Mouse (Mus musculus): Measurements from ENCODE around the gene Syncrip. TPM values are rescaled to one million over a fixed set of nuclear protein-coding genes. Genes with fewer than 3 reads are reported as not detected.
A peak's percentile ranks its signal among the peaks of the same experiment; 100 is the strongest.

The Syncrip gene
- total and polyA plus RNA-seq, 3 experiments = 125 to 162 (median 153) TPM

DNA sequence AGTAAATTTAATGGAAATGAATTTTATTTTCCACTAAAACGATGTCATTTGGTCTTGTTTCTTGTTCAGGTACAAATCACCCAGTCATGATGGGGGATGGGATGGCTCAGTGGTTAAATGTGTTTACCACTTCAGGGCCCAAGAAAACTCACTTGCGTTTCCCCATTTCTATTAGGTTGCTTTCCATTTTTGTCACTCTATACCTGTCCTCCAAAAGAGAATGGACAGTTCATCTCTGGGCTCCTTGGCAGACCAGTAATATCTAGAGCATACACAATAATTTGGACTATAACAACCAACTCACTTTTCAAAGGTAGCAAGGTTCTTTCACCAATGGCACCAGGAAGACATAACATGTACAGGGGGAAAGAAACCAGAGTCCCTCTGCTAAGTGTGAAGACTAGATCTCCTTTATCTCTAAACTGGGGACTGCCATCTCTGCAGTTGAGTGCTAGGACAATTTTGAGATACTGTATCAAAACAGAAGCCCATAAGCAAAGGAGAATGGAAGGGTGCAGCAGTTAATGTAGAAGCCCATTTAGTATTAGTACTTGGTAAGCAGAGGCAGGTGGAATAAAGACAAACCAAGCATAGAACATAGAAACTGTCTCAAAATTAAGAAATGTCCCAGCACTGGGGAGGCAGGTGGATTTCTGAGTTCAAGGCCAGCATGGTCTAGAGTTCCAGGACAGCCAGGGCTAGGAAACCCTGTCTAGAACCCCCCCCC is 37.9 kb upstream of the Syncrip start (continued):
- TF ChIP-seq MYB (IDR thresholded peaks at IDR 0.05; ENCODE audit: low read depth, low read length) = peak; percentile 46; the same call in 1 of the 2 replicates
- no peak for TF ChIP-seq GABPA (IDR thresholded peaks at IDR 0.05; ENCODE audit: low read depth, low read length)
- TF ChIP-seq ZNF384 (IDR thresholded peaks at IDR 0.05; ENCODE audit: low read depth, low read length) = no peak
- no peak for TF ChIP-seq RCOR1 (IDR thresholded peaks at IDR 0.05; ENCODE audit: low read depth, low read length)
- peak; percentile 48 for TF ChIP-seq E2F4 (IDR thresholded peaks at IDR 0.05; ENCODE audit: borderline replicate concordance, low read depth, low read length)
- TF ChIP-seq GATA1 (IDR thresholded peaks at IDR 0.05; ENCODE audit: low read depth, low read length) = 0 out of 2 replicates have a peak, but pooled peaks have one; percentile 14
- no peak for TF ChIP-seq RAD21 (IDR thresholded peaks at IDR 0.05; ENCODE audit: low read depth, low read length)
- TF ChIP-seq POLR2AphosphoS2 (IDR thresholded peaks at IDR 0.05; ENCODE audit: low read length) = peak; percentile 99
- TF ChIP-seq POLR2A (IDR thresholded peaks at IDR 0.05; ENCODE audit: control insufficient read depth in 1 of 2, insufficient read depth in 1 of 2, low read depth in 1 of 2, low read length in 2 of 2, poor library complexity in 1 of 2) = peak; percentile 30 to 74; a peak in 3 of 4 replicates
- peak in 1 of 2 experiments; percentile 32; a peak in 2 of 4 replicates for TF ChIP-seq EP300 (IDR thresholded peaks at IDR 0.05; ENCODE audit: low read depth in 1 of 2, low read length in 2 of 2)
- no peak for TF ChIP-seq MAZ (IDR thresholded peaks at IDR 0.05; ENCODE audit: low read depth, low read length)
- no peak for TF ChIP-seq TCF12 (IDR thresholded peaks at IDR 0.05; ENCODE audit: low read depth, low read length)
- no peak for TF ChIP-seq MAX (IDR thresholded peaks at IDR 0.05; ENCODE audit: low read length)
- TF ChIP-seq CHD1 (IDR thresholded peaks at IDR 0.05; ENCODE audit: low read depth, low read length) = no peak; the same call in 1 of the 2 replicates
- TF ChIP-seq MAFK (IDR thresholded peaks at IDR 0.05; ENCODE audit: borderline replicate concordance, low read depth, low read length) = peak; percentile 11; the same call in 1 of the 2 replicates
- no peak; the same call in 1 of the 2 replicates for TF ChIP-seq MYC (IDR thresholded peaks at IDR 0.05; ENCODE audit: low read depth, low read length)
- TF ChIP-seq CHD2 (IDR thresholded peaks at IDR 0.05; ENCODE audit: low read length) = peak; percentile 79

DNA sequence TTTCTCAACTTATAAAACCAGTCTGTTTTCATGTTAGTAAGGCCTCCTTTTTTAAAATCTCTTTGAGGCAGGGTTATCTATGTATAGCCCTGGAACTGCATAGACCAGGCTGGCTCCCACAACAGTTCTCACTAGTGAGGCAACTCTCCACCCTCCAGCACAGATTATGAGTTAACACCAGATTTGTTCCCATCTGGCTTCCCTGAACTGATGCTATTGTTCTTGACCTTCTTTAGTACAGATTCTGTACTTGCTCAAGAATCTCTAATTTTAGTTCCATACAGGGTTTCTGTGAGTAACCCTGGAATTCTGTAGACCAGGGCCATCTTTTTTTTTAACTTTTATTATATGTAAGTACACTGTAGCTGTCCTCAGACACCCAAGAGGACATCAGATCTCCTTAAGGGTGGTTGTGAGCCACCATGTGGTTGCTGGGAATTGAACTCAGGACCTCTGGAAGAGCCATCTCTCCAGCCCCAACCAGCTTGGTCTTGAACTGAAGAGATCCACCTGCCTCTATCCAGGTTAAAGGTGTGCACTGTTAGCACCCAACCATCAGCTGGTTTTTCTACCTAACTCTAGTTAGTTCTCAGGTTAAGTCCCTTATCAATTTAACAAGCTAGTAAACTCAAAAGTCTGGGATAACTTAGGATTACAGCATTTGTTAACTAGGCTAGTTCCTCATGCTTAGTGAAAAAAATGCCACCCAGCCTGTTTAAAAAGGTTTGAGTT is 37.2 kb upstream of the Syncrip start:
- H3K9me3 ChIP-seq (replicated peaks; ENCODE audit: insufficient read depth, low read length) = no peaks in the 10 kb centered on the region
- no peaks in the 10 kb centered on the region for H3K27me3 ChIP-seq (ENCODE audit: control insufficient read depth in 1 of 2, insufficient read depth in 2 of 2, low read length in 2 of 2)
- H3K79me2 ChIP-seq (ENCODE audit: control insufficient read depth, insufficient read depth, low read length, poor library complexity) = peaks cover 25% of the 10 kb centered on the region
- DNase-seq (ENCODE audit: low read depth, low spot score) = peak; percentile 82
- H3K9ac ChIP-seq (ENCODE audit: control insufficient read depth, low read depth, low read length, poor library complexity, severe bottlenecking) = no peak overlapping the region; the same call in 1 of the 2 replicates
- peaks cover 4 to 18% of the 10 kb centered on the region in 2 experiments for H3K36me3 ChIP-seq (ENCODE audit: control insufficient read depth in 1 of 2, insufficient read depth in 2 of 2, low read length in 2 of 2)
- TF ChIP-seq USF2 (IDR thresholded peaks at IDR 0.05; ENCODE audit: borderline replicate concordance in 1 of 2, insufficient read depth in 1 of 2, low read depth in 1 of 2, low read length in 2 of 2) (no peak), RCOR1 (IDR thresholded peaks at IDR 0.05; ENCODE audit: low read depth, low read length) (peak; percentile 64; the same call in 1 of the 2 replicates), MYB (IDR thresholded peaks at IDR 0.05; ENCODE audit: low read depth, low read length) (no peak), ELF1 (IDR thresholded peaks at IDR 0.05; ENCODE audit: low read depth, low read length) (no peak), POLR2A (IDR thresholded peaks at IDR 0.05; ENCODE audit: control insufficient read depth in 1 of 2, insufficient read depth in 1 of 2, low read depth in 1 of 2, low read length in 2 of 2, poor library complexity in 1 of 2) (peak in 1 of 2 experiments; percentile 13; a peak in 1 of 4 replicates)
- no peak overlapping the region for H3K4me3 ChIP-seq (ENCODE audit: control insufficient read depth in 1 of 2, insufficient read depth in 1 of 2, low read depth in 2 of 2, low read length in 2 of 2)
- H3K4me1 ChIP-seq (ENCODE audit: control insufficient read depth in 1 of 2, insufficient read depth in 2 of 2, low read length in 2 of 2) = peaks cover 1 to 12% of the 10 kb centered on the region in 2 experiments
- H3K27ac ChIP-seq (ENCODE audit: control insufficient read depth, low read depth, low read length) = no peak overlapping the region

Data from MEL (cell line).